Mouse (Mus musculus) urinary bladder, adult 2 months (tissue): Measurements from ENCODE around the gene Ccdc57. TPM values are rescaled to one million over a fixed set of nuclear protein-coding genes. Genes with fewer than 3 reads are reported as not detected.
"Not testable (repeated sequence)": the region's sequence is repeated elsewhere in the genome, so short reads cannot be mapped to it uniquely, and the experiment has no call there.

Experiments used
- DNase-seq: peaks from one replicate; pipeline ENCODE4 v3.0.0; 2022; ENCODE audit warnings: low spot score
- polyA plus RNA-seq: library from polyadenylated mRNA; depleted of rRNA; stranded (reverse); fragments of >200 nt; gene quantifications from 2 replicates; pipeline ENCODE4 v1.2.3, GENCODE M21; 2012; rRNA removed

The Ccdc57 gene
- polyA plus RNA-seq, 1 experiment = 3.8 TPM

DNA sequence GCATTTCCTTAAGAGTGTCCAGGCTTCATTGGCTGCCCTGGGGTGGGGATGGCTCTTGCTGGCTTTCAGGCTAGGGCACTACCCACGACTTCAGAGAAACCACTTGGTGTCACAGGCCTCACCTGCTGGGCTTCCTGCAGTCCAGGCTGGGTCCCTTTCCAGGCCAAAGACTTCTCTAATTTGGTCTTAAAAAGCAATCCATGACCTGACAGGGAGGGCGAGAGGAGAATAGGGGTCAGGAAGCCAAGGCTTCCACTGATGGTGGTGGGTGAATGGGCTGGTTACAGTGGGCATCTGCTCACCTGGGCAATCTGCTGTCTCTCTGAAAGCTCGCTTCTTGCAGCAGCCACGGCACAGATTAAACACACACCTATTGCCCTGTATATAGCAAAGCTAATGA is 143.3 kb downstream of the Ccdc57 start:
- no peak for DNase-seq

DNA sequence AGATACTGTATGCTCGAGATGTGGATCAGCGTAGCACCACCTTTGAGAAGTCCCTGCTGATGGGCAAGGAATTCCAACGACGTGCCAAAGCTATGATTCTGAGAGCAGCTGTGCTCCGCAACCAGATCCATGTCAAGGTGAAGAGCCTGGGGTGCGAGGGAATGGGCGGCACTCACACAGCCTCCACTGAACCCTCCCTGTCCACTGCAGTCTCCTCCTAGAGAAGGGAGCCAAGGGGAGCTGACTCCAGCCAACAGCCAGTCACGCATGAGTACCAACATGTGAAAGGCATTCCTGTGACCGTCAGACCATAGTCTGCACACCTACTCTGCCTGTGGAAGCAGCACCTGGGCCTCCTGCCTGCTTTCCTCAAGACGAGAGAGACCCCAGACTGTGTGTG is 144.2 kb downstream of the Ccdc57 start:
- not testable (repeated sequence) for DNase-seq

DNA sequence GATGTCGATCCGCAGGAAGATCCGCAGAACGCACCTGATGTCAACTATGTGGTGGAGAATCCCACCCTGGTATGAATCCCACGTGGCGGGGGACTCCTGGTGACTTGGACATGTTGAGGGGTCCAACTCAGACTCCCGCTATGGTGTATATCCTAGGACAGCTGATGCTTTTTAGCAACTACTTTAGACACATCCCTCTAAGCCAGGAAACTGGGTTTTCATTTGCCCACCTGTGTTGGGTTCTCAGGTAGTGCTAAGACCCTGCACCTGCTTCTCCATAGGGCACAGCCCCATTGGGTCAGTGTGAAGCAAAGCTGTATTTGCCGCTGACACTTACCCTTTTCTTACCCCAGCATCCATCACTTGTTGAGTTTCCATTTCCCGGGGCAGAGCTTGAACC is 147.5 kb downstream of the Ccdc57 start:
- DNase-seq = no peak

DNA sequence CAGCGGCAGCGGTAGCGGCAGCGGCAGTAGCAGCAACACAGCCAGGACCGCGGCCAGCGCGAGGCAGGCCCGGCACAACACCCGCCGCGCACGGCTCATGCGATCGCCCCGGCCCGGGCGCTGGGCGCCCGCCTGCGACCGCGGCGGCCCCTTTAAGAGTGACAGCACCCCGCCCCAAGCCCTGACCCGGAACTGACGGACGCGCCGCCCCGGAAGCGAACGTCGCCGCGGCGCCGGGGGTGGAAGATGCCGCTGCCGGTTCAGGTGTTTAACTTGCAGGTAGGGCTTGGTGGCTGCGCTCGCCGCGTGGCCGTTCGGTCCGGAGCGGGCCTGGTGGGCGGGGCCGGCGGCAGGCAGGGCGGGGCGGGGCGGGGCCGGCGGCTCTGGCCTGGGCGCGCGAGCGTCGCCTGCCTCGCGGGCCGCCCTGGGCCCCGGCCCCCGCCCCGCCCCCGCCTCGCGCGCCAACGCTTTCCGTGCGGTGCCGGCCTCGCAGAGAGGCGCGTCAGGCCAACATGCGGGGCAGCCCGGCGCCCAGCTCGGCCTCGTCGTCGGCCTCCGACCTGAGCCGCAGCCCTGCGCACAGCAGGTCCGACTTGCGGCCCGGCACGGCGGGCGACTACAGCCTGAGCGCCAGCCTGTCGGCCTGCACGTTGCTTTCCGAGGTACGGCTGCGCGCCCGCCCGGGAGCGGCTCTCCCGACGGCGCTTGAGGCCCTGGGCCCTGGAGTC is 148.4 kb downstream of the Ccdc57 start, which contains the start of the genes Rfng and Gps1:
TSS of gene Rfng (minus strand) at position 144 of the 728 bp plus-strand sequence.
TSS of gene Gps1 (plus strand) at position 209 of the 728 bp plus-strand sequence.
- DNase-seq = peak; percentile 82

DNA sequence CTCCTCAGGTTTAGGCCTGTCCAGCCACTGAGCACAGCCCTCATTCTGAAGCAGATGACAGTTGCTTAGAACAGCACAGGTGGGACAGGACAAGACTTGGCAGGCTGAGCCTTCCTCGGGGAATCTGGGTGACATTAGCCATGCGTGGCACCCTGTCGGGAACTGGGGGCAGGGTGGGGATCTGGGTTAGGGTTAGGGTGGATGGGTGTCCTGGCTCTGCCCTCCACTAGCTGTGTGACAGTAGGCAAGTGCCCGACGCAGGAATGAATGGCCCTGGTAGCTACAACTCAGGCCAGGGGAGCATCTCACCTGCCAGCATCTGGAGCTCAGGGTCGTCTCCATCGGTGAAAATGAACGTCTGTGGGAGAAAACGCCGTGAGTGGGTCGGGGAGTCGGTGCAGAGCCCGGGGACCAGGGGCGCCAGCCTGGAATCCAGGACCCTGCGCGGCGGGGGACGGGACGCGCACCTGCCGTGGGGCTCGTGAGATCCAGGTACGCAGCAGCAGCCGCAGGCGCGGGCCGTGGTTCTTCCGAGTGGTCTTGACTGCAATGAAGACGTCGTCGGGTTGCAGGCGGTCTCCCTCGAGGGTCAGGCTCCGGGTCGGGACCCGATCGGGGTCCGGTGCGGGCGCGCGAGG is 149.1 kb downstream of the Ccdc57 start:
- no peak for DNase-seq

DNA sequence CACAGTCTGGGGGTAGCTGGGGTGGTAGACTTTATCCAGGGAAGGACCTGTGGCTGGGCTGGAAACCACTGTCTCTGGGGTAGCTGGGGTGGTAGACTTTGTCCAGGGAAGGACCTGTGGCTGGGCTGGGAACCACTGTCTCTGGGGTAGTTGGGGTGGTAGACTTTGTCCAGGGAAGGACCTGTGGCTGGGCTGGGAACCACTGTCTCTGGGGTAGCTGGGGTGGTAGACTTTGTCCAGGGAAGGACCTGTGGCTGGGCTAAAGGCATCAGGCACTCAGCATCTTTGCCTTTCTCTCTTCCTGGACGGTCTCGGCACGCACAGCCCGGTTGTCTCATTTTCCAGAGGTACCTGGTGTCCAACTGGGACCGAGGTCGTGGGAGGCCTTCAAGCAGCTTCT is 151.3 kb downstream of the Ccdc57 start:
- DNase-seq = not testable (repeated sequence)

DNA sequence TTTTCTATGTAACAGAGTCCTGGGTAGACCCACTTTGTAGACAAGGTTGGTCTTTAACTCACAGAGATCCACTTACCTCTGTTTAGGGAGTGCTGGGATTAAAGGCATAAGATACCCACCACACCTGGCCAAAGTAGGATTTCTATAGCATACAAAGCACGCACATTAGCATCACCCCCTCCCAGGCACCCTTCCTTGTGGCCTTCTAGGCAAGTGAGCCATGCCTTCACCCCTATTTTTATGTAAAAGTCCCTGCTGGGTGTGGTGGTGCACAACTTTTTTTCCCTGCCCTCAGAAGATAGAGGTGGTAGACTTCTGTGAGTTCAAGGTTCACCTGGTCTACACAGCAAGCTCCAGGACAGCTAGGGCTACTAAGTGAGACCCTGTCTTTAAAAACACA is 152.8 kb downstream of the Ccdc57 start:
- no peak for DNase-seq

DNA sequence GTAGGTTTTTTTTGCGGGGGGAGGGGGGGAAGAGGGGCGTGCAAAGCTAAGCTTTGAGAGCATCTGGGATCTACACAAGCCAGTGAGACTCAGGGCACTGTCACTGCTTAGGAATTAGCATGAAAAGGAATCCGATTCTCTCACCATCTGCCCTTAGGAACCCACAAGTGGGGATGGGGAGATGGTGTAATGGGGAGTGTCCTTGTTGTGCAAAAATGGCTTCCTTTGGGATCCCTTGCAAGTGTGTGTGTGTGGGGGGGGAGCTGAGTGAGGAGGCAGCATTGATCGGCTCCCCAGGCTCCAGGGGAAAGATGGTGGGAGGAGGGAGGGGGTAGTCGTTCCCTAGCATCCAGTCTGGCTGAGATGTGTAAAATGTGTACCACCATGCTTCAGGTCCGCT is 155.5 kb downstream of the Ccdc57 start:
- no peak for DNase-seq

Other genes starting within 250 kb of the Ccdc57 start
- gene Cenpx, start 219.1 kb downstream of the Ccdc57 start, polyA plus RNA-seq = 62.3 and 76.0 TPM in 2 replicates
- 54.6 and 66.6 TPM in 2 replicates for gene Lrrc45, start 218.9 kb downstream of the Ccdc57 start, polyA plus RNA-seq
- gene Rac3, start 211.4 kb downstream of the Ccdc57 start, polyA plus RNA-seq = 14.6 and 17.4 TPM in 2 replicates
- 58.1 and 60.6 TPM in 2 replicates for gene Dcxr, start 205.6 kb downstream of the Ccdc57 start, polyA plus RNA-seq
- gene Cbr2, start 200.8 kb downstream of the Ccdc57 start, polyA plus RNA-seq = 349 and 361 TPM in 2 replicates
- 1.7 and 2.1 TPM in 2 replicates for gene Hmga1b, start 170.1 kb downstream of the Ccdc57 start, polyA plus RNA-seq
- 25.7 and 27.4 TPM in 2 replicates for gene Rfng, start 148.7 kb downstream of the Ccdc57 start, polyA plus RNA-seq
- 119 and 149 TPM in 2 replicates for gene Gps1, start 148.6 kb downstream of the Ccdc57 start, polyA plus RNA-seq
- gene Dus1l, start 136.5 kb downstream of the Ccdc57 start, polyA plus RNA-seq = 36.1 and 39.1 TPM in 2 replicates
- 187 and 188 TPM in 2 replicates for gene Fasn, start 108.3 kb downstream of the Ccdc57 start, polyA plus RNA-seq
- 16.5 and 17.3 TPM in 2 replicates for gene Slc16a3, start 15.6 kb upstream of the Ccdc57 start, polyA plus RNA-seq
- gene Csnk1d, start 58.5 kb upstream of the Ccdc57 start, polyA plus RNA-seq = 106 and 110 TPM in 2 replicates
- 1.1 and 1.6 TPM in 2 replicates for gene Cd7, start 106.5 kb upstream of the Ccdc57 start, polyA plus RNA-seq
- not detected in 2 replicates for gene Sectm1b, start 130.7 kb upstream of the Ccdc57 start, polyA plus RNA-seq
- gene Sectm1a, start 148.3 kb upstream of the Ccdc57 start, polyA plus RNA-seq = 0.28 and 0.53 TPM in 2 replicates
- 0.04 TPM in 1 of 2 replicates, not detected in the other for gene Tex19.2, start 185.8 kb upstream of the Ccdc57 start, polyA plus RNA-seq
- 0.06 TPM in 1 of 2 replicates, not detected in the other for gene Tex19.1, start 213.3 kb upstream of the Ccdc57 start, polyA plus RNA-seq
- gene Uts2r, start 227.4 kb upstream of the Ccdc57 start, polyA plus RNA-seq = not detected in 2 replicates